Mouse (Mus musculus) spleen, adult 2 months (tissue): ENCODE measurements around the gene Immp2l. TPM values are rescaled to one million over a fixed set of nuclear protein-coding genes. Genes with fewer than 3 reads are reported as not detected.

Experiments used
- DNase-seq, 2 experiments: peaks; one replicate each; pipeline versions ENCODE4 v3.0.0 to v3.0.0-alpha.2; 2012 to 2021; ENCODE audit warnings: low spot score in 2 of 2, low read depth in 1 of 2
- H3K27ac ChIP-seq: fragments of 200-500 bp; 2 replicates; pipeline ENCODE4 v1.5.1; 2012; ENCODE audit warnings: low read length, inconsistent platforms; ENCODE audit not compliant: insufficient read depth
- H3K27me3 ChIP-seq: fragments of 200-500 bp; 2 replicates; pipeline ENCODE4 v1.6.1; 2012; ENCODE audit warnings: mild to moderate bottlenecking, moderate library complexity, low read length, inconsistent platforms; ENCODE audit not compliant: control insufficient read depth, insufficient read depth
- H3K36me3 ChIP-seq: fragments of 200-500 bp; 2 replicates; pipeline ENCODE4 v1.6.1; 2012; ENCODE audit warnings: mild to moderate bottlenecking, low read length, inconsistent platforms; ENCODE audit not compliant: control insufficient read depth, insufficient read depth
- H3K4me1 ChIP-seq: fragments of 200-500 bp; 2 replicates; pipeline ENCODE4 v1.6.1; 2011; ENCODE audit warnings: inconsistent platforms; ENCODE audit not compliant: control insufficient read depth, insufficient read depth, insufficient read length
- H3K4me3 ChIP-seq: fragments of 200-500 bp; 2 replicates; pipeline ENCODE4 v1.5.1; 2011; ENCODE audit warnings: mild to moderate bottlenecking, inconsistent platforms; ENCODE audit not compliant: insufficient read depth, insufficient read length; ENCODE audit errors: extremely low read depth
- CTCF ChIP-seq: fragments of 200-500 bp; IDR thresholded peaks from 2 replicates; pipeline ENCODE4 v1.5.1; 2011; ENCODE audit warnings: mild to moderate bottlenecking, inconsistent platforms; ENCODE audit not compliant: insufficient read depth, insufficient read length, insufficient replicate concordance; ENCODE audit errors: extremely low read depth
- POLR2A ChIP-seq: fragments of 200-500 bp; IDR thresholded peaks from 2 replicates; pipeline ENCODE4 v1.6.1; 2011; ENCODE audit warnings: low read depth, low read length, inconsistent platforms
- WGBS: fragments of 180-500 bp; shearing (Covaris S2); methylation state at CpG from one replicate; pipeline ENCODE4 v1.1.7; 2018; 5-methylcytosine and 5-hydroxymethylcytosine counted together
- polyA plus RNA-seq: library from polyadenylated mRNA; depleted of rRNA; stranded (reverse); fragments of >200 nt; gene quantifications from 2 replicates; pipeline ENCODE4 v1.2.3, GENCODE M21; 2012

The Immp2l gene
- polyA plus RNA-seq, 1 experiment = 3.0 TPM

- Histone ChIP-seq H3K27me3 (no peaks in the 10 kb centered on the region), H3K27ac (no peak overlapping the region), H3K4me3 (no peak overlapping the region), H3K36me3 (no peaks in the 10 kb centered on the region), H3K4me1 (no peaks in the 10 kb centered on the region)
- WGBS = 78% methylated on average over 5 of the region's 5 CpGs
- no peak for DNase-seq
- TF ChIP-seq POLR2A = no peak
- no peak for TF ChIP-seq CTCF
These were observed 412.5 kb downstream of the Immp2l start for GRCm38 (mm10) chr12:41436206-41436985.

GRCm38 (mm10) chr12:41438446-41438845 is 414.6 kb downstream of the Immp2l start:
- H3K27ac ChIP-seq = no peak overlapping the region
- no peak for TF ChIP-seq CTCF
- TF ChIP-seq POLR2A = no peak
- no peak for DNase-seq
- H3K36me3 ChIP-seq = no peaks in the 10 kb centered on the region
- H3K4me3 ChIP-seq = no peak overlapping the region
- 44% methylated on average over 4 of the region's 4 CpGs for WGBS
- no peaks in the 10 kb centered on the region for H3K27me3 ChIP-seq
- H3K4me1 ChIP-seq = no peaks in the 10 kb centered on the region

- no peaks in the 10 kb centered on the region for H3K4me1 ChIP-seq
- no peak for DNase-seq
- no peaks in the 10 kb centered on the region for H3K36me3 ChIP-seq
- H3K27ac ChIP-seq = no peak overlapping the region
- no peak overlapping the region for H3K4me3 ChIP-seq
- TF ChIP-seq CTCF = no peak
- TF ChIP-seq POLR2A = no peak
- H3K27me3 ChIP-seq = no peaks in the 10 kb centered on the region
- WGBS = 92% methylated on average over 3 of the region's 3 CpGs
These were observed 444.6 kb downstream of the Immp2l start for GRCm38 (mm10) chr12:41468374-41468991.

- H3K4me1 ChIP-seq = no peaks in the 10 kb centered on the region
- TF ChIP-seq CTCF = no peak
- H3K27ac ChIP-seq = no peak overlapping the region
- no peak for DNase-seq
- no peaks in the 10 kb centered on the region for H3K36me3 ChIP-seq
- WGBS = 81% methylated on average over 6 of the region's 6 CpGs
- H3K27me3 ChIP-seq = no peaks in the 10 kb centered on the region
- no peak overlapping the region for H3K4me3 ChIP-seq
These were observed 445.4 kb downstream of the Immp2l start for GRCm38 (mm10) chr12:41469096-41469801.

GRCm38 (mm10) chr12:41481486-41481885 is 457.6 kb downstream of the Immp2l start:
- WGBS = 65% methylated on average over 2 of the region's 2 CpGs
- Histone ChIP-seq H3K4me3 (no peak overlapping the region), H3K27ac (no peak overlapping the region), H3K36me3 (no peaks in the 10 kb centered on the region), H3K4me1 (no peaks in the 10 kb centered on the region), H3K27me3 (peaks cover 2% of the 10 kb centered on the region; the same call in 1 of the 2 replicates)
- no peak for TF ChIP-seq CTCF
- TF ChIP-seq POLR2A = no peak
- no peak for DNase-seq

GRCm38 (mm10) chr12:41483091-41483592 is 459.3 kb downstream of the Immp2l start:
- WGBS = 82% methylated on average over 5 of the region's 5 CpGs
- Histone ChIP-seq H3K4me1 (no peaks in the 10 kb centered on the region), H3K27me3 (peaks cover 2% of the 10 kb centered on the region; the same call in 1 of the 2 replicates), H3K4me3 (no peak overlapping the region), H3K36me3 (no peaks in the 10 kb centered on the region), H3K27ac (no peak overlapping the region)
- DNase-seq = no peak
- no peak for TF ChIP-seq CTCF
- TF ChIP-seq POLR2A = no peak
